In genomic region chr7:89433193-89433892, GRCm38 (mm10) we compare ENCODE assay signal across 9 mouse cellular contexts. TPM values are rescaled to one million over a fixed set of nuclear protein-coding genes. Genes with fewer than 3 reads are reported as not detected.
A peak's percentile ranks its signal among the peaks of the same experiment; 100 is the strongest.
DNase-seq lines count a peak whose midpoint lies in the region; ATAC-seq and TF ChIP-seq lines count a peak whose summit lies in the region.
"Had no signal": no experiment of that assay in that cellular context is flagged by ENCODE, and none has a peak within 500 bp of the region (broad histone marks: within the 10 kb centered on the region; RNA-seq: fewer than 3 reads in every experiment).

No protein-coding gene starts in this region.

- TF ChIP-seq POLR2A in limb, embryonic 14.5 days (IDR thresholded peaks at IDR 0.05; ENCODE audit: borderline replicate concordance, extremely low read depth, insufficient read depth, insufficient read length), result no peak

- no peaks in the 10 kb centered on the region for H3K27me3 ChIP-seq in forebrain, embryonic 15.5 days
- no peaks in the 10 kb centered on the region for H3K27me3 ChIP-seq in forebrain, embryonic 11.5 days (ENCODE audit: control insufficient read depth, insufficient read depth, low read length)
- H3K27me3 ChIP-seq in forebrain, embryonic 16.5 days (replicated peaks; ENCODE audit: control insufficient read depth, insufficient read depth, low read length), result no peaks in the 10 kb centered on the region
- no peaks in the 10 kb centered on the region for H3K27me3 ChIP-seq in limb, embryonic 14.5 days (ENCODE audit: control insufficient read depth, insufficient read depth, low read length)
- no peaks in the 10 kb centered on the region for H3K27me3 ChIP-seq in intestine, postnatal 0 days (replicated peaks; ENCODE audit: control insufficient read depth, insufficient read depth, low read length)

- no peak overlapping the region for H3K9ac ChIP-seq in forebrain, embryonic 15.5 days (replicated peaks)
- H3K9ac ChIP-seq in forebrain, embryonic 11.5 days (ENCODE audit: low read length), result no peak overlapping the region
- no peak overlapping the region for H3K9ac ChIP-seq in forebrain, embryonic 16.5 days (replicated peaks; ENCODE audit: low read depth, low read length)
- no peak overlapping the region for H3K9ac ChIP-seq in limb, embryonic 14.5 days (ENCODE audit: low read depth, low read length, severe bottlenecking)
- H3K9ac ChIP-seq in intestine, postnatal 0 days (ENCODE audit: low read depth, low read length), result no peak overlapping the region

- H3K4me1 ChIP-seq in forebrain, embryonic 15.5 days, result 0 out of 2 replicates have a peak, but pooled peaks cover 6% of the 10 kb centered on the region
- no peaks in the 10 kb centered on the region for H3K4me1 ChIP-seq in forebrain, embryonic 11.5 days (replicated peaks; ENCODE audit: control insufficient read depth, insufficient read depth, low read length)
- peaks cover 9% of the 10 kb centered on the region for H3K4me1 ChIP-seq in forebrain, embryonic 16.5 days (replicated peaks; ENCODE audit: control insufficient read depth, insufficient read depth, low read length)
- peaks cover 5% of the 10 kb centered on the region for H3K4me1 ChIP-seq in limb, embryonic 14.5 days (ENCODE audit: control insufficient read depth, insufficient read depth, low read length)
- H3K4me1 ChIP-seq in intestine, postnatal 0 days (replicated peaks; ENCODE audit: control insufficient read depth, insufficient read depth, low read length), result no peaks in the 10 kb centered on the region

- no peak for DNase-seq in forebrain, embryonic 11.5 days (ENCODE audit: low spot score)
- peak; percentile 29 to 80 for DNase-seq in left cerebral cortex, postnatal 25 days (ENCODE audit: low spot score in 2 of 2)
- DNase-seq in left cerebral cortex, adult 8-10 months (ENCODE audit: low spot score in 2 of 2), result no peak
- DNase-seq in limb, embryonic 14.5 days (ENCODE audit: low spot score), result peak; percentile 88
- DNase-seq: cerebellum, adult 11 months had no signal

- H3K27ac ChIP-seq in forebrain, embryonic 15.5 days (replicated peaks), result no peak overlapping the region
- no peak overlapping the region for H3K27ac ChIP-seq in forebrain, embryonic 11.5 days (ENCODE audit: low read depth, low read length)
- H3K27ac ChIP-seq in forebrain, embryonic 16.5 days (ENCODE audit: low read length), result no peak overlapping the region
- peak overlapping the region; percentile 63; the same call in 1 of the 2 replicates for H3K27ac ChIP-seq in limb, embryonic 14.5 days (replicated peaks; ENCODE audit: low read depth, low read length)
- H3K27ac ChIP-seq in intestine, postnatal 0 days (ENCODE audit: low read depth, low read length), result no peak overlapping the region

- TF ChIP-seq CTCF in intestine, postnatal 0 days (IDR thresholded peaks at IDR 0.05; ENCODE audit: low read depth), result no peak

- intact Hi-C loops in left cerebral cortex, postnatal 25 days (cut with DNase I), result no loop called here

- ATAC-seq in forebrain, embryonic 15.5 days (replicated peaks), result peak; percentile 94
- ATAC-seq in forebrain, embryonic 11.5 days (replicated peaks; ENCODE audit: low FRiP score), result no peak
- ATAC-seq in forebrain, embryonic 16.5 days, result peak; percentile 92
- ATAC-seq in limb, embryonic 14.5 days (ENCODE audit: low FRiP score, low read depth), result peak; percentile 47; the same call in 1 of the 2 replicates
- ATAC-seq in megakaryocyte, adult 5-6 weeks (ENCODE audit: poor library complexity, severe bottlenecking), result no peak
- no peak for ATAC-seq in intestine, postnatal 0 days

- no peaks in the 10 kb centered on the region for H3K9me3 ChIP-seq in forebrain, embryonic 15.5 days
- H3K9me3 ChIP-seq in forebrain, embryonic 11.5 days (ENCODE audit: control insufficient read depth, low read length), result no peaks in the 10 kb centered on the region
- H3K9me3 ChIP-seq in forebrain, embryonic 16.5 days (ENCODE audit: control insufficient read depth, low read length), result no peaks in the 10 kb centered on the region
- H3K9me3 ChIP-seq in limb, embryonic 14.5 days (ENCODE audit: control insufficient read depth, low read length), result no peaks in the 10 kb centered on the region
- no peaks in the 10 kb centered on the region for H3K9me3 ChIP-seq in intestine, postnatal 0 days (ENCODE audit: control insufficient read depth)

- no peak overlapping the region for H3K4me3 ChIP-seq in forebrain, embryonic 15.5 days
- H3K4me3 ChIP-seq in forebrain, embryonic 11.5 days (ENCODE audit: low read depth, low read length), result no peak overlapping the region
- no peak overlapping the region for H3K4me3 ChIP-seq in forebrain, embryonic 16.5 days (replicated peaks; ENCODE audit: low read length)
- no peak overlapping the region for H3K4me3 ChIP-seq in limb, embryonic 14.5 days (replicated peaks; ENCODE audit: low read length)
- H3K4me3 ChIP-seq in intestine, postnatal 0 days (ENCODE audit: low read depth, low read length), result no peak overlapping the region

- H3K4me2 ChIP-seq in forebrain, embryonic 15.5 days (replicated peaks), result no peak overlapping the region
- H3K4me2 ChIP-seq in forebrain, embryonic 11.5 days (ENCODE audit: low read depth, low read length, severe bottlenecking), result no peak overlapping the region
- H3K4me2 ChIP-seq in forebrain, embryonic 16.5 days (ENCODE audit: low read length), result no peak overlapping the region
- H3K4me2 ChIP-seq in limb, embryonic 14.5 days (replicated peaks; ENCODE audit: low read depth, low read length, severe bottlenecking), result no peak overlapping the region
- H3K4me2 ChIP-seq in intestine, postnatal 0 days (replicated peaks; ENCODE audit: low read depth), result no peak overlapping the region

- no peaks in the 10 kb centered on the region for H3K36me3 ChIP-seq in forebrain, embryonic 15.5 days
- no peaks in the 10 kb centered on the region for H3K36me3 ChIP-seq in forebrain, embryonic 11.5 days (ENCODE audit: control insufficient read depth, insufficient read depth, low read length)
- H3K36me3 ChIP-seq in forebrain, embryonic 16.5 days (ENCODE audit: control insufficient read depth, insufficient read depth), result no peaks in the 10 kb centered on the region
- no peaks in the 10 kb centered on the region for H3K36me3 ChIP-seq in limb, embryonic 14.5 days (ENCODE audit: control insufficient read depth, insufficient read depth, low read length)
- no peaks in the 10 kb centered on the region for H3K36me3 ChIP-seq in intestine, postnatal 0 days (ENCODE audit: control insufficient read depth, insufficient read depth)

- 35% methylated on average over 9 of the region's 9 CpGs for WGBS in forebrain, embryonic 15.5 days
- 87% methylated on average over 9 of the region's 9 CpGs for WGBS in forebrain, embryonic 11.5 days
- WGBS in forebrain, embryonic 16.5 days, result 30% methylated on average over 9 of the region's 9 CpGs
- 41% methylated on average over 9 of the region's 9 CpGs for WGBS in limb, embryonic 14.5 days
- WGBS in intestine, postnatal 0 days, result 60% methylated on average over 9 of the region's 9 CpGs

RNA-seq across cellular contexts. Expression of gene Fzd4, which starts 29.2 kb away (rescaled TPM):
- polyA plus RNA-seq in forebrain, embryonic 15.5 days (2015; fragmentation: Nextera tagmentation; extraction: Ambion mirVana), result 1.3 and 1.5 TPM in 2 replicates
- polyA plus RNA-seq in forebrain, embryonic 11.5 days (2014; fragmentation: Nextera tagmentation; extraction: Ambion mirVana), result 4.1 and 5.0 TPM in 2 replicates
- total RNA-seq in left cerebral cortex, postnatal 25 days (2021), result 1 to 10 TPM; 6.3 to 6.9 TPM
- total RNA-seq in left cerebral cortex, adult 8-10 months (2022), result 1 to 10 TPM; 6.1 to 7.8 (median 7.1) TPM
- polyA plus RNA-seq in forebrain, embryonic 16.5 days (2015; fragmentation: Nextera tagmentation; extraction: Ambion mirVana), result 1.6 and 2.1 TPM in 2 replicates
- polyA plus RNA-seq in limb, embryonic 14.5 days (2012; rRNA removed), result 23.4 and 23.6 TPM in 2 replicates
- 20.2 and 22.6 TPM in 2 replicates for polyA plus RNA-seq in limb, embryonic 14.5 days (2014; fragmentation: Nextera tagmentation; extraction: Ambion mirVana)
- total RNA-seq in megakaryocyte, adult 5-6 weeks (2015), result 4.8 TPM in 2 replicates
- total RNA-seq in megakaryocyte, adult 5-6 weeks (2017), result 4.0 and 5.0 TPM in 2 replicates
- 6.4 and 7.3 TPM in 2 replicates for polyA plus RNA-seq in intestine, postnatal 0 days (2015; fragmentation: Nextera tagmentation; extraction: Ambion mirVana)

RNA-seq across cellular contexts. Expression of gene Tmem135, which starts 29.3 kb away (rescaled TPM):
- polyA plus RNA-seq in forebrain, embryonic 15.5 days (2015; fragmentation: Nextera tagmentation; extraction: Ambion mirVana), result 22.7 and 25.4 TPM in 2 replicates
- 13.9 and 16.2 TPM in 2 replicates for polyA plus RNA-seq in forebrain, embryonic 11.5 days (2014; fragmentation: Nextera tagmentation; extraction: Ambion mirVana)
- 10 to 100 TPM; 65.1 to 73.9 TPM for total RNA-seq in left cerebral cortex, postnatal 25 days (2021)
- 10 to 100 TPM; 54.1 to 58.9 (median 56.9) TPM for total RNA-seq in left cerebral cortex, adult 8-10 months (2022)
- polyA plus RNA-seq in forebrain, embryonic 16.5 days (2015; fragmentation: Nextera tagmentation; extraction: Ambion mirVana), result 25.7 and 27.5 TPM in 2 replicates
- polyA plus RNA-seq in limb, embryonic 14.5 days (2012; rRNA removed), result 12.4 and 18.8 TPM in 2 replicates
- polyA plus RNA-seq in limb, embryonic 14.5 days (2014; fragmentation: Nextera tagmentation; extraction: Ambion mirVana), result 18.6 and 21.7 TPM in 2 replicates
- 29.9 and 31.6 TPM in 2 replicates for total RNA-seq in megakaryocyte, adult 5-6 weeks (2015)
- 18.7 and 26.5 TPM in 2 replicates for total RNA-seq in megakaryocyte, adult 5-6 weeks (2017)
- 57.9 and 72.0 TPM in 2 replicates for polyA plus RNA-seq in intestine, postnatal 0 days (2015; fragmentation: Nextera tagmentation; extraction: Ambion mirVana)

Comparison
In these comparisons a context has a peak if more than half of its experiments do, and no peak if none do; other contexts are left out.
1. ATAC-seq: peak in forebrain, embryonic 15.5 days (single experiment), forebrain, embryonic 16.5 days (single experiment) and limb, embryonic 14.5 days (single experiment); none in forebrain, embryonic 11.5 days (single experiment), megakaryocyte, adult 5-6 weeks (single experiment) and intestine, postnatal 0 days (single experiment).
2. DNase-seq: peak in left cerebral cortex, postnatal 25 days (2 of 2) and limb, embryonic 14.5 days (single experiment); none in forebrain, embryonic 11.5 days (single experiment) and left cerebral cortex, adult 8-10 months (0 of 2).